ENCODE assay signal across 17 mouse cellular contexts in the genomic region with DNA sequence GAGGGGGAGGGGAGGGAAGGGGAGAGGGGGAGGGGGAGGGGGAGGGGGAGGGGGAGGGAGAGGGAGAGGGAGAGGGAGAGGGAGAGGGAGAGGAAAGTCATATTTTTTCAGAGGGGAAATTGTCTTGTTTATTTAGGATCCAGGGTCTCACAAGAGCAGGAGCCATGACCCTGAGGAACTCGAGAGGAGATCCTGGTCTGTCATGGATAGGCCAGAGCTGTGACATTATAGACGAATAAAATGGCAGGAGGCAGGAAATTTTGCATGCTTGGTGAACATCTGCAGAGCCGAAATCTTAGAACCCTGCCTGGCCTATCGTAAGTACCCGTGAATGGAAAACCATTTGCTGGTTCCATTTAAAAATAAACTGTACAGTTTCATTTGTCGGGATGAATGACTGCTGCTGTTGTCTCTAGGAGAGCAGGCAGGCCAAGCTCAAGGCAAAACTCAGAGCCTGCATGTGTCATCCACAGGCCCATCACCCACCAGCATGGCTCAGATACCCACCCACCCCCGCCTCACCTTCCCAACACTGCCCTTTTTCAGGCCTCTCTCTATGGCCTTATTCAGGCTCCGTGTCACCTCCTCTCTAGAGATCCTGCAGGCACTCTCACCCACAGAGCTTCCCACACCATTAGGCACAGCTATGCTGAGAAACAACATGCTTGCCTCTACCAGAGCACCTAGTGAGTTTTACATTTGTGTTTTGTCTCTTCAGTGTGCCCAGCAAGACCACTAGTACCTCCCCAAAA.
DNase-seq lines count a peak whose midpoint lies in the region; ATAC-seq and TF ChIP-seq lines count a peak whose summit lies in the region.
"Had no signal": no experiment of that assay in that cellular context is flagged by ENCODE, and none has a peak within 500 bp of the region (broad histone marks: within the 10 kb centered on the region; RNA-seq: fewer than 3 reads in every experiment).

No protein-coding gene starts in this region.

- DNase-seq in kidney, adult 2 months, result no peak
- DNase-seq in retina, postnatal 1 day, result peak; percentile 42
- DNase-seq in retina, embryonic 14.5 days (ENCODE audit: low spot score), result no peak
- no peak for DNase-seq in lung, postnatal 0 days (ENCODE audit: low spot score)
- DNase-seq in spleen, adult 12 weeks (ENCODE audit: low spot score), result no peak
- DNase-seq: cerebellum, adult 11 months; cerebellum, postnatal 25 days; gastrocnemius, postnatal 36 days; kidney, adult 8-10 months; lung, adult 18-20 months; lung, postnatal 36 days; spleen, adult 18-20 months; thymus, adult 18-20 months had no signal

- 30% methylated on average over 8 of the region's 8 CpGs for WGBS in kidney, embryonic 16.5 days
- WGBS in kidney, adult 2 months, result 58% methylated on average over 8 of the region's 8 CpGs
- WGBS in embryonic facial prominence, embryonic 12.5 days, result 29% methylated on average over 8 of the region's 8 CpGs
- WGBS in lung, postnatal 0 days, result 61% methylated on average over 8 of the region's 8 CpGs

- no peak overlapping the region for H3K27ac ChIP-seq in kidney, embryonic 16.5 days (ENCODE audit: low read length)
- H3K27ac ChIP-seq in kidney, adult 2 months (ENCODE audit: insufficient read depth, low read depth, low read length), result no peak overlapping the region
- peak overlapping the region; percentile 72; the same call in 1 of the 2 replicates for H3K27ac ChIP-seq in embryonic facial prominence, embryonic 12.5 days
- no peak overlapping the region for H3K27ac ChIP-seq in lung, postnatal 0 days (ENCODE audit: low read length)
- H3K27ac ChIP-seq: hindbrain, embryonic 15.5 days had no signal

- TF ChIP-seq POLR2A in kidney, adult 2 months (IDR thresholded peaks at IDR 0.05; ENCODE audit: low read depth, low read length), result no peak

- no peaks in the 10 kb centered on the region for H3K36me3 ChIP-seq in kidney, embryonic 16.5 days (ENCODE audit: insufficient read depth, low read length)
- no peaks in the 10 kb centered on the region for H3K36me3 ChIP-seq in kidney, adult 2 months (ENCODE audit: control insufficient read depth, insufficient read depth, low read length)
- H3K36me3 ChIP-seq in embryonic facial prominence, embryonic 12.5 days, result no peaks in the 10 kb centered on the region
- no peaks in the 10 kb centered on the region for H3K36me3 ChIP-seq in lung, postnatal 0 days (ENCODE audit: insufficient read depth, low read length)
- H3K36me3 ChIP-seq: G1E; hindbrain, embryonic 15.5 days had no signal

- H3K9ac ChIP-seq in kidney, embryonic 16.5 days (replicated peaks; ENCODE audit: low read length), result no peak overlapping the region
- H3K9ac ChIP-seq in embryonic facial prominence, embryonic 12.5 days, result no peak overlapping the region
- H3K9ac ChIP-seq in lung, postnatal 0 days (replicated peaks; ENCODE audit: low read depth), result no peak overlapping the region
- H3K9ac ChIP-seq: hindbrain, embryonic 15.5 days had no signal

- no peak overlapping the region for H3K4me3 ChIP-seq in kidney, embryonic 16.5 days (ENCODE audit: low read length)
- H3K4me3 ChIP-seq in kidney, adult 2 months (ENCODE audit: insufficient read depth, low read depth, low read length), result no peak overlapping the region
- H3K4me3 ChIP-seq in embryonic facial prominence, embryonic 12.5 days, result no peak overlapping the region
- H3K4me3 ChIP-seq in lung, postnatal 0 days (ENCODE audit: low read depth, low read length), result no peak overlapping the region
- H3K4me3 ChIP-seq: hindbrain, embryonic 15.5 days had no signal

- TF ChIP-seq EP300 in lung, postnatal 0 days (IDR thresholded peaks at IDR 0.05), result no peak

- TF ChIP-seq CTCF in kidney, adult 2 months (conservative IDR thresholded peaks at IDR 0.05; ENCODE audit: insufficient read depth, insufficient read length, low read depth, low read length), result no peak
- no peak for TF ChIP-seq CTCF in lung, postnatal 0 days (IDR thresholded peaks at IDR 0.05)

- no peak overlapping the region for H3K4me2 ChIP-seq in kidney, embryonic 16.5 days (replicated peaks; ENCODE audit: low read depth, low read length)
- H3K4me2 ChIP-seq in embryonic facial prominence, embryonic 12.5 days (replicated peaks), result no peak overlapping the region
- no peak overlapping the region for H3K4me2 ChIP-seq in lung, postnatal 0 days (replicated peaks; ENCODE audit: low read depth, low read length)
- H3K4me2 ChIP-seq: hindbrain, embryonic 15.5 days had no signal

- 0 out of 2 replicates have a peak, but pooled peaks cover 3% of the 10 kb centered on the region for H3K4me1 ChIP-seq in kidney, embryonic 16.5 days (ENCODE audit: insufficient read depth, low read length)
- H3K4me1 ChIP-seq in kidney, adult 2 months (ENCODE audit: control insufficient read depth, insufficient read depth, low read length), result no peaks in the 10 kb centered on the region
- peaks cover 17% of the 10 kb centered on the region; the same call in 1 of the 2 replicates for H3K4me1 ChIP-seq in embryonic facial prominence, embryonic 12.5 days
- H3K4me1 ChIP-seq in lung, postnatal 0 days (ENCODE audit: insufficient read depth, low read depth, low read length), result no peaks in the 10 kb centered on the region
- H3K4me1 ChIP-seq: hindbrain, embryonic 15.5 days had no signal

- no peaks in the 10 kb centered on the region for H3K9me3 ChIP-seq in kidney, embryonic 16.5 days (ENCODE audit: low read length)
- H3K9me3 ChIP-seq in embryonic facial prominence, embryonic 12.5 days, result no peaks in the 10 kb centered on the region
- H3K9me3 ChIP-seq in lung, postnatal 0 days (ENCODE audit: low read length), result no peaks in the 10 kb centered on the region
- H3K9me3 ChIP-seq: hindbrain, embryonic 15.5 days had no signal

- H3K27me3 ChIP-seq in kidney, embryonic 16.5 days (ENCODE audit: insufficient read depth, low read length), result no peaks in the 10 kb centered on the region
- H3K27me3 ChIP-seq in kidney, adult 2 months (replicated peaks; ENCODE audit: control insufficient read depth, insufficient read depth, low read length), result no peaks in the 10 kb centered on the region
- H3K27me3 ChIP-seq in embryonic facial prominence, embryonic 12.5 days, result no peaks in the 10 kb centered on the region
- no peaks in the 10 kb centered on the region for H3K27me3 ChIP-seq in lung, postnatal 0 days (replicated peaks; ENCODE audit: insufficient read depth, low read length)
- H3K27me3 ChIP-seq: hindbrain, embryonic 15.5 days had no signal

- peak; percentile 63 for ATAC-seq in kidney, embryonic 16.5 days (ENCODE audit: low FRiP score, low TSS enrichment)
- ATAC-seq in embryonic facial prominence, embryonic 12.5 days (ENCODE audit: insufficient number of reproducible peaks, insufficient read depth, low FRiP score, low TSS enrichment), result peak; percentile 47; the same call in 1 of the 2 replicates
- ATAC-seq in lung, postnatal 0 days, result no peak
